Mouse (Mus musculus) ovary, adult 18-20 months (tissue): ENCODE results near the gene Clybl.

Source experiments
- DNase-seq: peaks from one replicate; pipeline ENCODE4 v3.0.0; 2022; ENCODE audit warnings: low spot score, mixed read lengths

The Clybl gene

DNA sequence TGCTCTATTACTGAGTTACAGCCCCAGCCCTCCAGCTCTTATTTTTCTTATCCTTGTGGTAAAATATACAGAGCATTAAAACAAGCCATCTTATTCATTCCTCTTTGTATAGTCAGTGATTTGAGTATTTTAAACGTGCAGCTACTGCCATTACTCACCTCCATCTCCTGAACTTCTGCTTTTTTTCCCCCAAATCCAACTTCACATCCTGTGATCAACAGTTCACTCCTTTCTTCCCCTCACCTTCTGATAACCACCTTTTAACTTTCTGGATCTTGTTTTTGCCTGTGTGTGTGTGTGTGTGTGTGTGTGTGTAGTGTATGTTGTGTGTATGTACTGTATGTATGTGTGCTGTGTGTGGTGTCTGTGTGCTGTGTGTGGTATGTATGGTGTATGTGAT lies 122.3 kb downstream of the Clybl start:
- no peak for DNase-seq

DNA sequence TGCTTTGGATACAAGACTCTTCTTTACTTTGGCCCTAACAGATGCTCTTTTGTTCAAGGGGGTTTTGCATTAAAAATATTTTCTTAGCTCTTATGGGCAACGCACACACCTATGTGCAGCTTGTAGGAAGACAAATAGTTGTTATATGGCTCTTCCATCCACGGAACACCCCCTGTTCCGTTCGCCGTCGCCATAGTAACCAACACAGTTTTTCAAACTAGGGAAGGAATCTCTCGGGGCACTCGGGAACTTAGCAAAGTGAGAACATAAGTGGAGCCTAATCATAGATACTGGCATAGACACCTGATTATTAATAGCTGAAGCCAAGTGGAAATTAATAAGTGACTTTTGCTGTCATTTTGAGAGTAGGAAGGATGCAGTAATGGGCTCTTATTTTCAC lies 123.6 kb downstream of the Clybl start:
- no peak for DNase-seq

DNA sequence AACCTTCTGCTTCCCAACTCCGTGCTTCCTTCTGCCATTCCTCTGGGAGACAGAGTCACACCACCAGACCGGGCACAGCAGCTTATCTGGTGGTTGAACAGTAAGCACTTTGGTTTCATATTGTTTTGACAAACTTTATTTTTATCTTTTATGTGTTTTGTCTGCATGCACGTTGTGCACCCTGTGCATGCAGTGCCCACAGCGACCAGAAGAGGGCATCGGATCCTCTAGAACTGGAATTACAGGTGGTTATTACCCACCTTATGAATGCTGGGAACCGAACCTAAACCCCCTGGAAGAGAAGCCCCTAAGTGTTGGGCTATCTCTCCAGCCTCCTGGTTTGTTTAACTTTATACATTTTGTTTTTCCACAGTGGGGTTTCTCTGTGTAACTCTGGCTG lies 130.9 kb downstream of the Clybl start:
- no peak for DNase-seq

DNA sequence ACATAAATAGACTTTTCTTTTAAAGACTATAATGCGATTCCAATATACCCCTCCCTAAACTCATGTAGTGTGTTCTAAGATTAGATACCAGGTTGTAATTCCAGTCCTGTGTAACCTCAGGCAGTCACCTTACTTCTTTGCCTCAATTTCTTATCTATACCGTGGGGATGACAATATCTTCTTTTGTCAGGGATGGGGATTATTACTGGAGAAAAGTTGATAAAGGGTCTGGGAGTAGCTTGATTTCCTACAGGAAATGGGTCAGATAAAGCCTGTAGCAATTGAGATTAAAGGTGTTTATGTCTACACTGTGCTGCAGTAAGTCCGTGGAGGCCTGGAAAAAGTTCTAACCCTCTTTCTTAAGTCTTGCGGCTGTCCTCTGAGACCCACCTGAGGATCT lies 131.8 kb downstream of the Clybl start:
- DNase-seq: no peak

DNA sequence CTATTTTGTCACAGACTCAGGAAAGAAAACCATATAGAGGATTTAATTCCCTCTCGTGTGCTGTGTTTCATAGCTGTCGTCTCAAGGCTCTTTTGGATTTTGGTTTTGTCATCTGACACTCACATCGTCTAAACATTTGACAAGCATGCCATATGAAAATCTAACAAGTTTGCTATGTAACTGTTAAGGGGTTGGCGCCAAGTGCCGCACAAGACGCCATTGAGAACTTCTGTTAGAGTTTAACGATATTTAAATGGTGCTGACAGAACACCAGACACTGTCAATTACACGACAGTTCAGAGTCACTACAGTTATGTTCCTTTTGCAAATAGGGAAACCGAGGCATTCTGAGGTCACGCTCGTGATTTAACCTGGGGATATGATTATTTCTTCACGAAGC lies 134.2 kb downstream of the Clybl start:
- DNase-seq: no peak

DNA sequence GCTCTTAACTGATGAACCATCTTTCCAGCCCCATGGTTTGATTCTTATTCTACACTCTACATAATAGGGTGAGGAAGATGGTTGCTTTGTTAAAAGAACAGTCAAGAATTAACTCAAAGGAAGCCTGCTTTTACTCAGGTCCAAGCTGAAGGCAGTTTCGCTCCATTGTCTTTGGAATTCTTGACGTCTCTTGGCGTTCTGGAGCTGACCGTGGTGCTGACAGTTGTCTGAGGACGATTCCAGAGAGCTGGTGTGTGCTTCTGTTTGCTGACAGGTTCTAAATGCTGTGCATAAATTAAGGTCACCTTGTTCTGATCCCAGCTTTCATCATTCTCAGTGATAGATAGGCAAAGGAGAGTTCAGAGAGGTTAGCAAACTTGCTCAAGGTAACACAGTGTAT lies 140.6 kb downstream of the Clybl start:
- no peak for DNase-seq

DNA sequence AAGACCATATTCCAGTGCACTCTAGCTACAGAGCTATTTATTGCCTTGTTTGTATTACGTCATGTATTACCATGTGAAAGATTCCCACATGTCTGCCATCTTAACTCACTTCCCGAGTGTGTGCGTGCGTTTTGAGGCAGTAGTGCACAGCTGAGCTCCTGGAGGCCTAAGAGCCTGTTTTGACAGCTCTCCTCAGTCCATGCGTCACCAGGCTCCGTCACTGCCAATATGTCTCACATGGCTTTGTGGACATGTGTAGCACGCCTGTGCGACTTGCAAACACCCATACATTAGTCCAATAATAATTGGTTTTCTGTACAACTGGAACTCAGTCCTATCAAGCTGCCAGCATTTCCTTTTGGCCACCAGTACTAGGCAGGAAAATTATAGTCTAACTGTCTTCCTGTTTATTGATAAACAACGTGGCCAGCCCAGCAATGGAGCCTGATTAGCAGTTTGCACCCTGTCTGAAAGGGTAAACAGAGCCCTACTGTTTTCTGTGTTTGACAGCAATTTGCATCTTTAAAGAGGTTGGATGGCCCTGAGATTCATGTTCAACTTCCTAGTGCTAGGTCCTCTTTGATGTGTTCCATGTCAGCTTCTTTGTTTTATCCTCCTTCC lies 142.4 kb downstream of the Clybl start:
- no peak for DNase-seq

DNA sequence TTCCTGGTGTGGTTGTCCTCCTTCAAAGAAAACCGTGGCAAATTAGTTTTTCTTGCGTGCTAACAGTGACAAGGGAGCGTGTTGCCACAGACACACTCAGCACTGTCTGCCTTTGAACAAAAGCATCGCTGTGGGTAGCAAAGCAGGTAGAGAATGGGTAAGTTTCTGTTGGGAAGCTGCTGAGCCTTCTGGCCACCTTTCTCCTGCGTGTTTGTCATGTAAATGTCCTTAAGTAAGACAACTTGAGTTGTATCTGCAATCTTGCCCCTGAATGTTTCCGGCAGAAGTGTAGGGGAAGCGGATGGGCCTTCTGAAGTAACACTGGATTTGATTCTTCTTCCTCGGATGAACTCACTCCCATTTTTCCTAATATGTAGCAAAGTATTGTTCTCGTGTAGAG lies 148.6 kb downstream of the Clybl start:
- no peak for DNase-seq

DNA sequence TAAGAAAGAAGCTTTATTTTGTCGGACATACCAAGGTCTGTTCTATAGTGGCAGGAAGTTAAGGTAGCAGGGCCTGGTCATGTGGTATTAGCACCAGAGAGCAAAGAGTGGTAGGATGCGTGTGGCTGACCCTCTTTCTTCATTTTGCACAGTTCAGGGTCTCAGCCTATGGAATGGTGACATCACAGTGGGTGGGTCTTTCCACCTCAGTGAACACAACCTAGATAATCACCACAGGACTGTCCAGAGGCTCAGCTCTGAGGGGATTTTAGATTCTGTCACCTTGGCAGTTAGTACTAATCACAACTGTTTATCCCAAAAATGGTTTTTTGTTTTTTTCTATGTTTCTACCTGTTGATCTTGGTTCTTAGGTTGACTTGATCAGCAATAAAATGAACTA lies 149.2 kb downstream of the Clybl start:
- DNase-seq: no peak

DNA sequence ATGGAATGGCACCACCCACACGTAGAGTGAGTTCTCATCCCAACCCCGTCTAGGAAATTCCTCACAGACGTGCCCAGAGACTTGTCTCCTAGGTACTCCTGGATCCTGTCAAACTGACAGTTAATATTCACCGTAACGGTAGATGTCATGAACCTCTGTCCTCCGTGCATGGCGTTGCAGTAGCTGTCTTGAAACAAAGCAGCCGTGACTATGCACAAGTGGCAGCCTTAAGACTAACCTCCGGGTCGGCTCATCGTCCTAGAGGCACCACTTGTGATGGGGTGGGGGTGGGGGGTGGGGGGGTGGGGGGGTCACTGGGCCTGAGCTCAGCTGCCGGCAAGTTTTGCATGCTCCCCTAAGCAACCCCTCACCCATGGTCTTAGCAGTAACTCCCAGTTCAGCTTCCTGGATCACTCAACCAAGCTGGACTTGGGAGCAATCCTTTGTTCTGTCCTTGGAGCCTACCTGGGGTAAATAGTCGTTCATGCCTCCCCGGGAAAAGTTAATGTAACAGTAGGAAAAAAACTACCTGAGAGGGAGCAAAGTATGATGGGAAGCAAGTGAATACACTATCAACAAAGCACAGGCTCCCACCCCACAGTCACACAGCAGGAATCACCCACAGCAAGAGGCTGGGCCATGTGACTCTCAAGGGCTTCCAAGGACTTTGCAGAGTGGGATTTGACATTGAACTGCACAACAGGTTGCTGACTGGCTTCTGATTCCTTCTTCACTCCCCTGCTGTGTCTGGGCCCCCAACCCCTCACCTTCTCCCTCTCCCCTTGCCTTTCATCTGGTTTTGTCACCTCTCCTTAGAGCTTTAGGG lies 150.3 kb downstream of the Clybl start:
- no peak for DNase-seq

DNA sequence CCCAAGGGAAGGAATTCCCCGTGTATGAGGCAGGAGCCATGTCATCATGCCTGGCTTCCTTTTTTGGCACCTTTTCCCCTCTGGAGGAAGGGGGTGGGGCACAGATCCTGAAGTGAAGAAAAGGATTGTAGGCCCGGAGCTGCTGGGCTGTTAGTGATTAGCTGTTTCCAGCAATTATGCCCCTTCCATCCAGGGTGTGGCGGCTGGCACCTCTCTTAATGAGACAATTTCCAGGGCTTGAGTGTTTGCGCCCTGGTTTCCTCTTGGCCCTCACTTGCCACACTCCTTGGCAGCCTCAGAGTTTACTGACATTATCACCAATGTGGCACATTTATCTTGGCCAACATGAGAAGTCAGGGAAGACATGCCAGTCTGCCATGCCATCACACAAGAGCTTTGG lies 155.5 kb downstream of the Clybl start:
- no peak for DNase-seq

DNA sequence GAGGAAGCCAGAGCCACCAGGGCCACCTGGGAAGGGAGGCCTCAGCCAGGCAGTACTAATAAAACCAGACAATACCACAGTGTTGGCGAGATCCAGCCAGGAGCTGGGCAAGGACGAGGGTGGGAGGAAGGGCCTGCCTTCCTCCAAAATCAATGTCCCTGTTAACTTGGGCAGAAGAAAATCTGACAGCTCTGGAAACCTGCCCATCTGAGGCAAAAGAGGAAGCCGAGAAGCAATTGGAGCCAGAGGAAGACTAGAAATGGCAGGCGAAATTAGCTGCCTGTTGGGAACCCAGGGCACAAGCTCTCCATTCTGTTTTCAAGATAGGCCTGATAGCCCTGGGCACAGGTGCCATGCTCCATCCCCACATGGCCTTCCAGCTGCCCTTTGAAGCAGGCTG lies 157.3 kb downstream of the Clybl start:
- DNase-seq: no peak

DNA sequence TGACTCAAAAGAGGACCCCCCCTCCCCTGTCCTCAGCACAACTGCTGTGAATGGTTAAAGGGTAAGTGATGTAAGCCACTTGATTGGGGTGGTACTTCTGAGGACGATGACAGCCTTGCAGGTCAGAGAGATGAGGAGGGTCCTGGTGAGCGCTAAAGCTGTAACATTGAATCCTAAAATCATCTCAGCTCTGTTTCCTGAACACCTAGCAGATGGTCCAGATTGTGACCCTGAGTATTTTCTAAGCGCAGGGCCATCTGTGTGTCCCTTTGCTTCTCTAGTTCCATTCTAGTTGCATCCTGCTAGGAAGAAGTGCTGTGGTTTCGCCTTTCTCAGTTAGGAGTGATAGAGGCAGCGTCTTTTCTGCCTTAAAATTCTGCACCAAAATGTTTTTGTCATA lies 158.6 kb downstream of the Clybl start:
- DNase-seq: no peak

DNA sequence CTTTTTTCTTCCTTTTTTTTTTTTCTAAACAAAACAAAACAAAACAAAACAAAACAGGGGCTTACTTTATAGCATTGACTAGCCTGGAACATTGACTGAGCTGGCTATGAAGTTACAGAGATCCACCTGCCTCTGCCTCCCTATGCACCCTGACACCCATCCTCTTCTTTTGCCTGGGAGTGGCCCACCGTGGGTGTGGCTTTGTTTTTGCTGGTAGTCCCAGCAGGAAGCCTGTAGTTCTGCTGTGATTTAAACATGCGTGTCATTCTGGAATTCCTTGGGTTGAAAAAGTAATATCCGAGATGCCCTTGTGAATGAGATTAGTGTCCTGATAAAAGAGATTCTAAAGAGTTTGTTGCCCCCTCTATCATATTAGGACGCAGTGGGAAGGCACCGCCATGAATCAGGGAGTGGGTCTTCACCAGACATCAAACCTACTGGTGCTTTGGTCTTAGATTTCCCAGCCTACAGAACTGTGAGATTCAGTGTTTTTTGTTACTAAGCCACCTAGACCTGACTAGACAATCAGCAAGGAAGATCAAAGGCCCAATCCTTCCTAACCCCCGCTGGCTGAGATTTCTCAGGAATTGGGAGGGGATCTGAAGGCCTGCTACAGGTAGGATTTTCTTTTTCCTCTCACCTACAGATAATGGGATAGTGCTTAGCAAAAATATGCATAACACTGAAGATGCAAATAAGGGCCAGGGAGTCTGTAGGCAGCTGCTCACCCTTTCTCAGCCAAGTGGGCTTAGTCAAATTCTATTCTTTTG lies 160.3 kb downstream of the Clybl start:
- no peak for DNase-seq

DNA sequence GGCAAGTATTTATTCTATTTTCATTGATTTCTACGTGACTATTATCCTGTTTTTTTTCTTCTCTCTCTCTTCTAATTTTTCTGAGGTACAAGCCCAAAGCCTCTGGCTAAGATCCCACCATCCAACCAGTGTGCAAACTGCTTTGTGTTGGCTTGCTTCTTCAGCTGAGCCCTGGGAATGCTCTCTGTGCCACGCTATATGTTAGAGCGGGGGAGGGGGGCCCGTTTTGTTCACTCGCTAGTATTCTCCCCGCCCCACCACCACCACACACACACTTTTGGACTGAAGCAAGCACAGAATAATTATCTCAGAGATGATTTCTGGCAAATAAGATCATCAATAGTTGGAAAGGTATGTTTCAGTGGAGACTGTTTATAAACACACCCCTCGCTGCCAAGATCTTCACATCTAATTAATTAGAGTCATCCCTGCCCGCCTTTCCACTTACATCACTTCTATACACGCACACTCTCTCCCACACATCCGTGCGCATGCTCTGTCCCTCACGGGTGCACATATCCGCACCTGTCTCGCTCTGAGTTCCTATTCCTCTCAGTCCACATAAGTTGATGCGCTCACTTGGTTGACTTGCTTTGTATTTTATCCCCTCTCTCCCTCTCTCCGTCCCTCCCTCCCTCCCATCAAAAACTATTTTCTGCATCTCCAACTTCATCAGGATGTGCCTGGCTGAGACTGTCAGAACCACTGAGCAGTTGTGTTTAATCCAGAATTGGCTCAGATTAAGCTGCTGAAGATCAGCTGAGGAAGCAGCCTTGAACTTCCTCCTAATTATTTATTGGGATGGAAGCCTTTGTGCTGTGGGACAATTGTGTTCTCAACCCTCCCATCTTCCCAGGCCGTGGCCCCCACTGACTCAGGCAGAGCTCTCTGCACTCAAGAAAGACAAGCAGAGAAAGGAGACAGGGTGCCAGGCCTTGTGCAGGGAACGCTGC lies 163.0 kb downstream of the Clybl start:
- DNase-seq: no peak

DNA sequence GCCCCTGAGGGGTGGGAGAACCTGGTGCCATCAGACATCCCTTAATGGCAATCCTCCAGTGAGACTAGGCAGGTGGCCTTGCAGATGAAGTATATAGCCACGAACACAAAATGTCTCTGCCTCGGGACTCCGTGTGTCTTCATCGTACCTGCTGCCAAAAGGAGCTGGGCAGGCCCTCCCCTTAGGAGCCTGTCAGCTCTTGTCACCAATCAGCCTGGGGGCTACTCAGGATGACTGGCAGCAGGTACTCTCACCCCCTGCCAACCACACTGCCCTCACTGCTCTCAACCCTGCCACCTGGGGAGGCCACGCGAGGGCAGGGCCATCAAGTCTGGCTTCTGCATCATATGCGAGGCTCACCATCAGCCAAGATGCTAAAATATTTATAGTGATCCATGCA lies 166.6 kb downstream of the Clybl start:
- DNase-seq: no peak

DNA sequence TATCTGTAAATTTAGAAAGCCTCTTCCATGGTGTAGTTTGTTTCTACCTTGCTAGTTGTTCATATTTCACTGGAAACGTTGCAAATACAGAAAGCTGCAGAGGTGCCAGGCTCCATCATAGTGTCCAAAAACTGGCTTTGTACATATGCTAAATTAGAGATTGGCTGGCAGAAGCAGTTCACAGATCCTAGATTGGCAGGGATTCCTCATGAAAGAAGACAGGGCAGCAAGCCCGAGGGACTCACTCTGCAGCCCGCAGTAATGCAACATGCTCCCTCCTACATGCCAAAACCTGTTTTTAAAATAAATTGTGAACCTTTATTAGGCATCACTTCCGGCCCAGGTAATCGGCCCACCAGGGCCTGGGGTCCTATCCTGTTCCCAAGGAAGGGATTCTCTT lies 167.8 kb downstream of the Clybl start:
- no peak for DNase-seq

DNA sequence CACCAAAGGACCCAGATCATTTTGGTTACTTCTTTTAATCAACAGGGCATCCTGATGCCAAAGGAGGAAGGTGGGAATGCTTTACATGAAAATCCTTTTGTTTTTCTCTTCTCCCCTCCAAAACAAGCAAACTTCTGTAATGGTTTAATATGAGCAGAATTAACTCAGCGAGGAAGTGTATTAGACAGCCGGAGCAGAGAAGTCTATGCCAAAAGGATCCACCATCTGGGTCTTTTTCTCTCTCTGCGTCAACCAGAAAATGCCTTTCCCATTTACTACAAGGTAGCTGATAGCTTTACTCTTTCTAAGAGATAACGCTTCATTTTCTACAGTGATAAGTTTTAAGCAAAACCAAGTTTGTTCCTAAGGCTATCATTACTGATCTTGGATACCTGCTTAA lies 168.3 kb downstream of the Clybl start:
- no peak for DNase-seq

DNA sequence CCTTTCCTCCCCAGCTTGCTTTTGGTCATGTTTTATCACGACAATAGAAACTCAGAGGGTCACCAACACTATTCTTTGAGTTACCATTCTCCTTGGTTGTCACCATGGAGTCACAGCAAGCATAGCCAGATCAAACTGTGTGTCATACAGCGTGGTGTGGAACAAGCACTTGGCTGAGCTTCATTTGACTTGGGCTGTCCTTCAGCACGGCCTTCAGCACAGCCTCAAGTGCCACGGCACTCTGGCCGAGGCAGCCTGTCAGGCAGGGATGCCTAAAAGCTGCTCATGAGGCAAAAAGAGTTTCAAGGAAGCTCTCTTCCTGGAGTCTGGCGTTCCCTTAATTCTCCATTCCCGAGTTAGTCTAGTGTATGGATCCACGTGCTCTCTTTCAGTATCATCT lies 169.3 kb downstream of the Clybl start:
- DNase-seq: peak; percentile 4

DNA sequence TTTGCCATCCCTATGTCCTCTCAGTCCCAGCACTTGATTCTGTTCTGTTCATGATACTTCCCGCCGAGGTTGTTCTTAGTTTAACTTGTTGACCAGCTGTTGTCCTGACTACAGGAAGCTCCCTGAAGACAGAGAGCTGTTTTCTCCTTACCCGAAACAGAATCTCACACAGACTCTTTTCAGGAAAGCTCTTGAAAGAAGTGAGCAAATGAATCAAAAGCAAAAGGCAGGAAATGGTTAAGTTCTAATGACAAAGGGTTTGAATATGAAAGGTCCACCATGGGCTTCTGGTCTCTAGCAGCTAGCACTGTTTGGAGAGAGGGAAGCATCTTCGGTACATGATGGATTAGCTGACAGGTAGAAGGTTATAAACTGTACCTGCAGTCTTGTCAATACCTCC lies 175.8 kb downstream of the Clybl start:
- no peak for DNase-seq

DNA sequence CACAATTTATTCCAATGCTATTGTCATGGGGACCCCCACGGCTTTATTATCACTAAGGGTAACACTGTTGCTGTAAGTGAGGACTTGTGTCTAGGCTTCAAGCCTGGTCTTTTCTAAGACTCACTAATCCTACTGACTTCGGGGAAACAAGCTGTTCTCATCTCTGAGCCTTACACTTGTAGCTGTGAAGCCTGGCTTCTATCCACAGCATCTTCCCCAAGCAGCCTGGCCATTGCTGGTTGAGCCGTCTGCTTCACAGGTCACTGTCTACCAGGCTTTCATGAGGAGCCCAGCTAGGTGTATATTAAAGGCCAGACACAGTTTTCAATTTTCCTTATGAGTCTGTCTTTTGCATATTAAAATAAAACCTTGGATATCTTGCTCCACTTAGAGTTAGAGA lies 177.1 kb downstream of the Clybl start:
- DNase-seq: no peak
